Mouse (Mus musculus) ES-Bruce4 (cell line): Measurements from ENCODE around the gene Izumo4.

Experiments used
- CTCF ChIP-seq: IDR thresholded peaks from one replicate; pipeline ENCODE4 v1.8.1; 2011; ENCODE audit warnings: low read depth, low read length
- POLR2A ChIP-seq: IDR thresholded peaks from one replicate; pipeline ENCODE4 v1.8.1; 2011; ENCODE audit warnings: low read length; ENCODE audit not compliant: insufficient read depth

DNA sequence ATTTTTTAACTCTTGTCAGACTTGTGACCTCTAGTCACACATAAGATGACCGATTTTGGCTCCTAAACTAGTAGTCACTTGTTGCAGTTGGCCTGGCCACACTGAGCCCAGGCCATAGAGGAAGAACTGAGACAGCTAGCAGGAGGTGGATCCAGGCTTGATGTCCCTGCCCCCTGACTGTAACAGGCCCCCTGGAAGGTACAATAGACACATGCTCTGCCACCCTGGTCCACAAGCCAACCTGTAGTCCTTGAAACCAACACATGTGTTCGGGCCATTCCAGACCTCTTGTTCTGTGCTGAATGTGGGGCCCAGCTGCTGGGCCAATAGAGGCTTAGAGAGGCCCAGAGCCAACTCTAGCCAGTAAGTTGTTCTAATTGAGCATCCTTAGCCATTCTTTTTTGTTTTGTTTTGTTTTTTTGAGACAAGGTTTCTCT is 21.7 kb upstream of the Izumo4 start:
- TF ChIP-seq POLR2A: no peak
- no peak for TF ChIP-seq CTCF
